Mouse (Mus musculus): ENCODE measurements around the gene Zdhhc13. TPM values are rescaled to one million over a fixed set of nuclear protein-coding genes. Genes with fewer than 3 reads are reported as not detected.

Gene Zdhhc13
- total and polyA plus RNA-seq, 2 experiments from 2014 or later, result 22.6 to 43.3 TPM

DNA sequence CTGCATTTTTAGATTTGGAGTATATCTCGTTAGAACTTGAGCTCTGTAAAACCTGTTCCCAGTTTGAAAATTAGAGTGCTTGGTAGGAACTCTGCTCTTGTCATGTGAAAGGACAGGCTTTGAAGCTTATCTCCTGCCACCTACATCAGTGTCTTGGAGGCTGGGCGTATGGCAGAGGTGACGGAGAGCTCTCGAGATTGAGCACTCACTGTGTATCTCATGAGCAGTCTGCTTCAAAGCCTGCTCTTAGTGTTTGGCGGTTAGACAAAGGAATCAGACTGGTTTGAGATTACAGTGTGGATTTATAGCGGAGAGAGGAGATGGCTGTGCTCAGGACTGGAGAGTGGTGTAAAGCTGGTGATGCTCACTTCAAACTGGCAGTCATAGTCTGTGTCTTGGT is 36.4 kb downstream of the Zdhhc13 start:
- no peaks in the 10 kb centered on the region for H3K4me1 ChIP-seq (ENCODE audit: insufficient read depth, low read length)
- H3K4me3 ChIP-seq (ENCODE audit: low read length), result no peak overlapping the region
- H3K27me3 ChIP-seq (ENCODE audit: insufficient read depth, low read length), result no peaks in the 10 kb centered on the region
- ATAC-seq (no peak), DNase-seq (ENCODE audit: low spot score) (no peak)
- peaks cover 45% of the 10 kb centered on the region for H3K36me3 ChIP-seq (ENCODE audit: insufficient read depth, low read length)
- no peak overlapping the region for H3K27ac ChIP-seq
- H3K4me2 ChIP-seq (ENCODE audit: low read depth, low read length), result no peak overlapping the region
- 93% methylated on average over 6 of the region's 6 CpGs for WGBS
- no peaks in the 10 kb centered on the region for H3K9me3 ChIP-seq (ENCODE audit: low read length)
- no peak overlapping the region for H3K9ac ChIP-seq (replicated peaks; ENCODE audit: low read length)
- no peak for TF ChIP-seq CTCF (IDR thresholded peaks at IDR 0.05; ENCODE audit: low read depth)

- ATAC-seq (no peak), DNase-seq (ENCODE audit: low spot score) (no peak)
- H3K27ac ChIP-seq, result no peak overlapping the region
- WGBS, result 81% methylated on average over 5 of the region's 5 CpGs
- TF ChIP-seq CTCF (IDR thresholded peaks at IDR 0.05; ENCODE audit: low read depth), result no peak
- no peak overlapping the region for H3K4me2 ChIP-seq (ENCODE audit: low read depth, low read length)
- no peak overlapping the region for H3K9ac ChIP-seq (replicated peaks; ENCODE audit: low read length)
- H3K4me1 ChIP-seq (ENCODE audit: insufficient read depth, low read length), result peaks cover 2% of the 10 kb centered on the region; the same call in 1 of the 2 replicates
- H3K27me3 ChIP-seq (ENCODE audit: insufficient read depth, low read length), result no peaks in the 10 kb centered on the region; the same call in 1 of the 2 replicates
- no peak overlapping the region for H3K4me3 ChIP-seq (ENCODE audit: low read length)
- peaks cover 28% of the 10 kb centered on the region for H3K36me3 ChIP-seq (ENCODE audit: insufficient read depth, low read length)
- H3K9me3 ChIP-seq (ENCODE audit: low read length), result no peaks in the 10 kb centered on the region
Observed at GRCm38 (mm10) chr7:48829177-48829910, 40.5 kb downstream of the Zdhhc13 start.

DNA sequence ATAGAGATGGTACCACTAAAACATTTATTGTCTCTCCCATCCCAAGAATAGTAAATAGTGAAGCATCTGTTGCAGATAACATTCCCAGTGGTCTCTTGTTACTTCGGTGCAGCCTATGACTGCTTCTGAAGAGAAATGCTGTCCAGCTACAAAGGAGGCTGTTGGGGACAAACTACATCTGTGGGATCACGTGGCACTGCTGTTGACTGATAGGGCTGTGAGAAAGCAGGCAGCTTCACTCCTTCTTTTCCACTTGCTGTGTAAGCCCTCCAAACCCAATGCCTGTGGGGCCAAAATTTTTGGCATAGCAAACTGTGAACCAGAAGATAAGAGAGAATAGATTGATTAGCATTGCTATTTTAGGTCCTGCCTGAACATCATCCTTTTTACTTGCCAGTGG is 41.6 kb downstream of the Zdhhc13 start:
- Histone ChIP-seq H3K27me3 (ENCODE audit: insufficient read depth, low read length) (no peaks in the 10 kb centered on the region; the same call in 1 of the 2 replicates), H3K4me1 (ENCODE audit: insufficient read depth, low read length) (peaks cover 13% of the 10 kb centered on the region), H3K9me3 (ENCODE audit: low read length) (no peaks in the 10 kb centered on the region), H3K36me3 (ENCODE audit: insufficient read depth, low read length) (peaks cover 25% of the 10 kb centered on the region), H3K27ac (no peak overlapping the region), H3K4me3 (ENCODE audit: low read length) (no peak overlapping the region), H3K9ac (replicated peaks; ENCODE audit: low read length) (no peak overlapping the region), H3K4me2 (ENCODE audit: low read depth, low read length) (no peak overlapping the region)
- no peak for TF ChIP-seq CTCF (IDR thresholded peaks at IDR 0.05; ENCODE audit: low read depth)
- WGBS, result 55% methylated on average over 2 of the region's 2 CpGs
- no peak for ATAC-seq
- DNase-seq (ENCODE audit: low spot score), result no peak

- ATAC-seq, result no peak
Observed at GRCm38 (mm10) chr7:48832735-48833134, 43.9 kb downstream of the Zdhhc13 start.

DNA sequence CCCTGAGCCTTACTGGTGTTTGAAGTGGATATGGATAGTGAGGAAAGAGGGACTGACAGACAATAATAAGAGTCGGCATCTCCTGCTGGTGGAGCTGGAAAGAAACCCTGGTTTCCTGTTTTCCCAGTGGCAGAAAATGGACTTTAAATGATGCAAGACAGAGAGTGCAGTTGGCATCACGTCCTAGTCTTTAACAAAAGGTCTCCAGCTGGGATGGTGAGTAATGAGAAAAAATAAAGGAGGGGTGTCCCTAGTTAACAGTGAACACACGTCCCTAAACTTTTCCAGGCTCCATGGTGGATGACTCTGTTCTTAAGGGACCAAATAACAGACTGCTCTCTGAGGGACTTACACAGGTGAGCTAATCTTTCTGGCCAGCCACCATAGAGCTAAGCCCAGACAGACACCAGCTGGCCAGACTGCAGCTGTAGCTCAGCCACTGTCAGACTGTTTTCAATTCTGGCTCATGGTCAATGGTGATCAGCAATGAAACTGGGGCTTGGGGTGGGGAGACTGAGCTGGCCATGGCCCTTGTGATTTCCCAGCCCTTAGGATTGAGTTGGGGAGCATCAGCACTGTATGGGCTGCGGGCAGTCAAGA is 45.7 kb downstream of the Zdhhc13 start:
- H3K9ac ChIP-seq (replicated peaks; ENCODE audit: low read length), result no peak overlapping the region
- 37% methylated on average over 4 of the region's 4 CpGs for WGBS
- peak; percentile 18 for DNase-seq (ENCODE audit: low spot score)
- H3K36me3 ChIP-seq (ENCODE audit: insufficient read depth, low read length), result no peaks in the 10 kb centered on the region
- no peak overlapping the region for H3K4me3 ChIP-seq (ENCODE audit: low read length)
- no peaks in the 10 kb centered on the region; the same call in 1 of the 2 replicates for H3K27me3 ChIP-seq (ENCODE audit: insufficient read depth, low read length)
- H3K27ac ChIP-seq, result 0 out of 2 replicates have a peak overlapping the region, but pooled peaks have one; percentile 11
- no peak for TF ChIP-seq CTCF (IDR thresholded peaks at IDR 0.05; ENCODE audit: low read depth)
- peaks cover 15% of the 10 kb centered on the region for H3K4me1 ChIP-seq (ENCODE audit: insufficient read depth, low read length)
- H3K9me3 ChIP-seq (ENCODE audit: low read length), result no peaks in the 10 kb centered on the region
- peak; percentile 58 for ATAC-seq
- H3K4me2 ChIP-seq (ENCODE audit: low read depth, low read length), result no peak overlapping the region

More at GRCm38 (mm10) chr7:48832735-48833134, 43.9 kb downstream of the Zdhhc13 start:
- H3K4me3 ChIP-seq (ENCODE audit: low read length), result no peak overlapping the region
- no peaks in the 10 kb centered on the region for H3K9me3 ChIP-seq (ENCODE audit: low read length)
- no peak overlapping the region for H3K27ac ChIP-seq
- no peak for TF ChIP-seq CTCF (IDR thresholded peaks at IDR 0.05; ENCODE audit: low read depth)
- no peak for DNase-seq (ENCODE audit: low spot score)
- WGBS, result 97% methylated on average over 1 of the region's 1 CpGs
- no peak overlapping the region for H3K9ac ChIP-seq (replicated peaks; ENCODE audit: low read length)
- H3K4me1 ChIP-seq (ENCODE audit: insufficient read depth, low read length), result peaks cover 15% of the 10 kb centered on the region
- H3K27me3 ChIP-seq (ENCODE audit: insufficient read depth, low read length), result no peaks in the 10 kb centered on the region; the same call in 1 of the 2 replicates
- H3K4me2 ChIP-seq (ENCODE audit: low read depth, low read length), result no peak overlapping the region
- peaks cover 4% of the 10 kb centered on the region; the same call in 1 of the 2 replicates for H3K36me3 ChIP-seq (ENCODE audit: insufficient read depth, low read length)

DNA sequence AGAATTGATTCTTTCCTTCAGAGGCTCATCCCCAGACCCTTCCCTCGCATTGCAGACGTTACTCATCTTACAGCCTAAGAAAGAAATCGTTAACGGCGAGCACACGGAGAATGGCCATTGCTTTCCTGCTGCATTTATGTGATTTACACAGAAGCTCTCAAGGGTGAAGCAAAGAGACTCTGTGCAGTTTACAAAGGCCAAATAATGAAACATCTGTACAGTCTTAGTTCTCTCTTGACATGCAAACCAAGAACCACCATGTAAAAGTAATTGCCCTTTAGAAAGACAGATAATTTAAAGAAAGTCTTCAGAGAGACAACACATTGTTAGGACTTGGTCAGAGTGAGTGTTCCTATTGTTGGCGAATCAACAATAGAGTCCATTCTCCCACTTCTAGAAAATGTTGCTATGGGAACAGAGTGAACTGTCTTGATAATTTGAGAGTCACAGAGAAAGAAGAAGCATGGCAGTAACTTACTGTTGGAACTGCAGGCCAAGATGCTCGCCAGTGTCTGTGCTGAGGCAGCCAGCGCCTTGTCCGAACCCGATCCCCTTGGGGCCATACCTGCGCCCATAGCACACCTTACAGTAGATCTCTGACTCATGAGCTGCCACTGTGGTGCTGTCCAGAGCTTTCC is 46.3 kb downstream of the Zdhhc13 start:
- TF ChIP-seq CTCF (IDR thresholded peaks at IDR 0.05; ENCODE audit: low read depth), result no peak
- H3K4me2 ChIP-seq (ENCODE audit: low read depth, low read length), result no peak overlapping the region
- WGBS, result 27% methylated on average over 12 of the region's 12 CpGs
- H3K36me3 ChIP-seq (ENCODE audit: insufficient read depth, low read length), result no peaks in the 10 kb centered on the region
- H3K4me3 ChIP-seq (ENCODE audit: low read length), result no peak overlapping the region
- DNase-seq (ENCODE audit: low spot score) (peak; percentile 44), ATAC-seq (peak; percentile 48)
- H3K4me1 ChIP-seq (ENCODE audit: insufficient read depth, low read length), result peaks cover 15% of the 10 kb centered on the region
- 0 out of 2 replicates have a peak overlapping the region, but pooled peaks have one; percentile 11 for H3K27ac ChIP-seq
- no peak overlapping the region for H3K9ac ChIP-seq (replicated peaks; ENCODE audit: low read length)
- no peaks in the 10 kb centered on the region; the same call in 1 of the 2 replicates for H3K27me3 ChIP-seq (ENCODE audit: insufficient read depth, low read length)
- no peaks in the 10 kb centered on the region for H3K9me3 ChIP-seq (ENCODE audit: low read length)
